Mouse (Mus musculus): ENCODE measurements at regions not wholly inside any gene's neighbourhood (a gene's known extent, or its start where the extent isn't known, plus 50 kb on each side); places are given as distances from the start of the nearest gene placed in this dataset.

GRCm38 (mm10) chr10:44904520-44904919 lies 162.5 kb upstream of the Prep start:
- no peak overlapping the region for H3K4me3 ChIP-seq (ENCODE audit: low read depth, low read length)
- H3K36me3 ChIP-seq (ENCODE audit: control insufficient read depth, insufficient read depth, low read length), result no peaks in the 10 kb centered on the region
- ATAC-seq (replicated peaks; ENCODE audit: low FRiP score), result no peak
- no peaks in the 10 kb centered on the region for H3K9me3 ChIP-seq (ENCODE audit: control insufficient read depth, low read length)
- WGBS, result 98% methylated on average over 4 of the region's 4 CpGs
- H3K9ac ChIP-seq (ENCODE audit: low read length), result no peak overlapping the region
- no peak overlapping the region for H3K4me2 ChIP-seq (ENCODE audit: low read depth, low read length, severe bottlenecking)
- H3K4me1 ChIP-seq (replicated peaks; ENCODE audit: control insufficient read depth, insufficient read depth, low read length), result no peaks in the 10 kb centered on the region
- no peaks in the 10 kb centered on the region for H3K27me3 ChIP-seq (ENCODE audit: control insufficient read depth, insufficient read depth, low read length)
- DNase-seq (ENCODE audit: low spot score), result no peak
- H3K27ac ChIP-seq (ENCODE audit: low read depth, low read length), result no peak overlapping the region

DNA sequence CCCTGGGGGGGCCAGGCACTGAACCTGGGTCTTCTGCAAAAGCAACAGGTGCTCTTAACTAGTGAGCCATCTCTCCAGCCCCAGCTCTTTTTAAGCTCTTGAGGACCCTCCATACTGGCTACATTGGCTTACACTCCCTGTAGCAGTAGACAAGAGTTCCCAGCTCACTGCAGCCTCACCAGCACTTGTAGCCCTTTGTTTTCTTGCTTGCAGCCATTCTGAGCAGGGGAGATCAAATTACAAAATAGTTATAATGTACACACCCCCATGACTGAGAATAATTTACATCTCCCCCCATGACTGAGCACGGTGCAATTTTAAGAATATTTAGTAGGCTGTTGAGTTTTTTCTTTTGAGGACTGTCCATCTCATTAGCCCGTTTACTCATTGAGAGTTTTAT lies 165.8 kb upstream of the Prep start:
- Histone ChIP-seq H3K4me1 (replicated peaks; ENCODE audit: control insufficient read depth, insufficient read depth, low read length) (no peaks in the 10 kb centered on the region), H3K9ac (ENCODE audit: low read length) (no peak overlapping the region), H3K4me2 (ENCODE audit: low read depth, low read length, severe bottlenecking) (no peak overlapping the region), H3K27ac (ENCODE audit: low read depth, low read length) (no peak overlapping the region), H3K36me3 (ENCODE audit: control insufficient read depth, insufficient read depth, low read length) (no peaks in the 10 kb centered on the region), H3K27me3 (ENCODE audit: control insufficient read depth, insufficient read depth, low read length) (no peaks in the 10 kb centered on the region), H3K4me3 (ENCODE audit: low read depth, low read length) (no peak overlapping the region), H3K9me3 (ENCODE audit: control insufficient read depth, low read length) (no peaks in the 10 kb centered on the region)
- 86% methylated on average over 2 of the region's 2 CpGs for WGBS
- ATAC-seq (replicated peaks; ENCODE audit: low FRiP score) (no peak), DNase-seq (ENCODE audit: low spot score) (no peak)

DNA sequence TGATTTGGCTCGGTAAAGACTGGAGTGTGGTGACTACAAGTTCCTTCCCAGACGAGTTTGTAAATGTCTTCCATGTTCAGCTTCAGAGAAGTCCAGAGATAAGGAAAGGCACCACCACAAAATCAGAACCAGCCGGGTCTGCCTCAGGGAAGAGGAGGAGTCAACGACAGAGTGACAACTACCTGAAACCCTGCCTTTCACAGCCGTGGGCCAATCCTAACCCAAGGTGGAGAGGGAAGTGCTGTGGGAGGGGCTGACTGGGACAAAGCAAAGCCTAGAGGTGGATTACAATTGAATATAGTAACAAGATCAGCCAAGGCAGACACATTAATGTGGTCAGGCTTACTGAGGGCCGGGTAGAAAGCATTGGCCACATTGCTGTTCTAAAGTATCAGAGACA lies 174.9 kb upstream of the Prep start:
- no peak overlapping the region for H3K9ac ChIP-seq (ENCODE audit: low read length)
- no peak overlapping the region for H3K4me2 ChIP-seq (ENCODE audit: low read depth, low read length, severe bottlenecking)
- no peaks in the 10 kb centered on the region; the same call in 1 of the 2 replicates for H3K27me3 ChIP-seq (ENCODE audit: control insufficient read depth, insufficient read depth, low read length)
- 52% methylated on average over 6 of the region's 6 CpGs for WGBS
- no peak overlapping the region for H3K27ac ChIP-seq (ENCODE audit: low read depth, low read length)
- DNase-seq (ENCODE audit: low spot score), result no peak
- no peak for ATAC-seq (replicated peaks; ENCODE audit: low FRiP score)
- H3K4me3 ChIP-seq (ENCODE audit: low read depth, low read length), result no peak overlapping the region
- H3K9me3 ChIP-seq (ENCODE audit: control insufficient read depth, low read length), result no peaks in the 10 kb centered on the region
- no peaks in the 10 kb centered on the region for H3K36me3 ChIP-seq (ENCODE audit: control insufficient read depth, insufficient read depth, low read length)
- 0 out of 2 replicates have a peak, but pooled peaks cover 2% of the 10 kb centered on the region for H3K4me1 ChIP-seq (replicated peaks; ENCODE audit: control insufficient read depth, insufficient read depth, low read length)

DNA sequence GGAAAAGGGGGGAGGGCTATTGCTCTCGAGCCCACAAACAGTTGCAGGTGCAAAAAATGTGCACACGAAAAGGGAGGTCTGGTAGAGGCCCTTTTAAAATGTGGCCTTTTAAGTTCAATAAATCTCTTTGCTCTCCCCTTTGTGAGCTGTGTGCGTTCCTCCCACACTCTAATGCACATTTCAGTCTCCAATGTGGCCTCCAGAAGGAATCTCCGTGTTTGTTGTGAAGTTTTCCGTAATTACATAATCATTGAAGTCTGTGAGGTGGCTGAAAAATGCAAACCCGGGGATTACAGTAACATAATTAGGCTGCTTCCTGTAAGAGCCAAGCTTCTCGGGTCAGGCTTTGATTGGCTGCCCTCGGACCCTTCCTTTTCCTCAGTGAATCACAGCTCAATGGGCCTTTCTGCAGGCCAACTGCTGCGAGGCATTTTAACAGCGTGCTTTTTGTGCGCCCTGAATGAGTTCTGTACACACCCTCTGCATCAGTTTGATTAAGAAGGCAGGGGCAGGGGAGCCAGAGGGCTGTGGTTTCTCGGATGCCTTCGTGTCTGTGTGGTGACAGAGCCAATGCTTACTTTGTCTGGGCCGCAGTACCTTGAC lies 179.8 kb upstream of the Prep start:
- ATAC-seq (replicated peaks; ENCODE audit: low FRiP score), result peak; percentile 95
- H3K27ac ChIP-seq (ENCODE audit: low read depth, low read length), result no peak overlapping the region
- no peaks in the 10 kb centered on the region for H3K36me3 ChIP-seq (ENCODE audit: control insufficient read depth, insufficient read depth, low read length)
- H3K9me3 ChIP-seq (ENCODE audit: control insufficient read depth, low read length), result no peaks in the 10 kb centered on the region
- no peak overlapping the region for H3K4me3 ChIP-seq (ENCODE audit: low read depth, low read length)
- WGBS, result 10% methylated on average over 14 of the region's 14 CpGs
- H3K4me1 ChIP-seq (replicated peaks; ENCODE audit: control insufficient read depth, insufficient read depth, low read length), result 0 out of 2 replicates have a peak, but pooled peaks cover 2% of the 10 kb centered on the region
- peaks cover 6% of the 10 kb centered on the region; the same call in 1 of the 2 replicates for H3K27me3 ChIP-seq (ENCODE audit: control insufficient read depth, insufficient read depth, low read length)
- H3K9ac ChIP-seq (ENCODE audit: low read length), result no peak overlapping the region
- DNase-seq (ENCODE audit: low spot score), result peak; percentile 77
- H3K4me2 ChIP-seq (ENCODE audit: low read depth, low read length, severe bottlenecking), result 0 out of 2 replicates have a peak overlapping the region, but pooled peaks have one; percentile 13

DNA sequence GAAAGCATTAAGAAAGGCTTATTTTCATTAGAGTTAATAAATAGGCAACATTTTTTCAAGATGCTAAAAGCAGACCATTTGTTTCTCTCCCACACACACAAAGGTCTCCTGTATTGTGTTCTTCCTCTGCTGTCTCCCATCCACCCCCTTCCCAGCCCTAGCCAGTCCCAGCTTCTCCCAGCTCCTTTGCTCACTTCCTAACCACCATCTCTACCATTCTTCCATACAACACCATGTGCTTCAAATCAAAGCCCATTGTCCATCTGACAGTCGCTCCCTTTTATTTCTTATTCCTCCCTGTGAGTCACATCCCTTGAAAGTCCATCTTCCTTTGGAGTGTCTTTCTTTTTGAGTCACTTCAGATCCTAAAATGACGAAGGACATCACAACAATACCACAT lies 185.0 kb upstream of the Prep start:
- WGBS, result 82% methylated on average over 2 of the region's 2 CpGs

GRCm38 (mm10) chr10:44877076-44877663 lies 189.8 kb upstream of the Prep start:
- H3K27ac ChIP-seq (ENCODE audit: low read depth, low read length), result no peak overlapping the region
- DNase-seq (ENCODE audit: low spot score), result no peak
- H3K9me3 ChIP-seq (ENCODE audit: control insufficient read depth, low read length), result no peaks in the 10 kb centered on the region
- H3K9ac ChIP-seq (ENCODE audit: low read length), result no peak overlapping the region
- H3K4me3 ChIP-seq (ENCODE audit: low read depth, low read length), result no peak overlapping the region
- H3K4me1 ChIP-seq (replicated peaks; ENCODE audit: control insufficient read depth, insufficient read depth, low read length), result no peaks in the 10 kb centered on the region
- WGBS, result 93% methylated on average over 9 of the region's 9 CpGs
- no peak for ATAC-seq (replicated peaks; ENCODE audit: low FRiP score)
- no peak overlapping the region for H3K4me2 ChIP-seq (ENCODE audit: low read depth, low read length, severe bottlenecking)
- H3K36me3 ChIP-seq (ENCODE audit: control insufficient read depth, insufficient read depth, low read length), result no peaks in the 10 kb centered on the region
- H3K27me3 ChIP-seq (ENCODE audit: control insufficient read depth, insufficient read depth, low read length), result no peaks in the 10 kb centered on the region

More for the DNA sequence above, 185.0 kb upstream of the Prep start:
- H3K36me3 ChIP-seq (ENCODE audit: control insufficient read depth, insufficient read depth, low read length), result no peaks in the 10 kb centered on the region
- no peaks in the 10 kb centered on the region for H3K9me3 ChIP-seq (ENCODE audit: control insufficient read depth, low read length)
- no peak for DNase-seq (ENCODE audit: low spot score)
- H3K9ac ChIP-seq (ENCODE audit: low read length), result no peak overlapping the region
- H3K27ac ChIP-seq (ENCODE audit: low read depth, low read length), result no peak overlapping the region
- no peaks in the 10 kb centered on the region for H3K4me1 ChIP-seq (replicated peaks; ENCODE audit: control insufficient read depth, insufficient read depth, low read length)
- no peak overlapping the region for H3K4me2 ChIP-seq (ENCODE audit: low read depth, low read length, severe bottlenecking)
- peaks cover 6% of the 10 kb centered on the region; the same call in 1 of the 2 replicates for H3K27me3 ChIP-seq (ENCODE audit: control insufficient read depth, insufficient read depth, low read length)
- no peak for ATAC-seq (replicated peaks; ENCODE audit: low FRiP score)
- H3K4me3 ChIP-seq (ENCODE audit: low read depth, low read length), result no peak overlapping the region

GRCm38 (mm10) chr10:44873642-44874285 lies 193.2 kb upstream of the Prep start:
- no peak for DNase-seq (ENCODE audit: low spot score)
- no peak for ATAC-seq (replicated peaks; ENCODE audit: low FRiP score)
- 63% methylated on average over 5 of the region's 5 CpGs for WGBS

GRCm38 (mm10) chr10:44864191-44864747 lies 202.7 kb upstream of the Prep start:
- no peaks in the 10 kb centered on the region for H3K27me3 ChIP-seq (ENCODE audit: control insufficient read depth, insufficient read depth, low read length)
- no peaks in the 10 kb centered on the region for H3K4me1 ChIP-seq (replicated peaks; ENCODE audit: control insufficient read depth, insufficient read depth, low read length)
- 89% methylated on average over 1 of the region's 1 CpGs for WGBS
- no peak overlapping the region for H3K4me2 ChIP-seq (ENCODE audit: low read depth, low read length, severe bottlenecking)
- no peaks in the 10 kb centered on the region for H3K9me3 ChIP-seq (ENCODE audit: control insufficient read depth, low read length)
- ATAC-seq (replicated peaks; ENCODE audit: low FRiP score) (no peak), DNase-seq (ENCODE audit: low spot score) (no peak)
- no peaks in the 10 kb centered on the region for H3K36me3 ChIP-seq (ENCODE audit: control insufficient read depth, insufficient read depth, low read length)
- no peak overlapping the region for H3K4me3 ChIP-seq (ENCODE audit: low read depth, low read length)
- H3K9ac ChIP-seq (ENCODE audit: low read length), result no peak overlapping the region
- no peak overlapping the region for H3K27ac ChIP-seq (ENCODE audit: low read depth, low read length)

More at GRCm38 (mm10) chr10:44873642-44874285, 193.2 kb upstream of the Prep start:
- Histone ChIP-seq H3K4me1 (replicated peaks; ENCODE audit: control insufficient read depth, insufficient read depth, low read length) (no peaks in the 10 kb centered on the region), H3K27me3 (ENCODE audit: control insufficient read depth, insufficient read depth, low read length) (no peaks in the 10 kb centered on the region), H3K9ac (ENCODE audit: low read length) (no peak overlapping the region), H3K9me3 (ENCODE audit: control insufficient read depth, low read length) (no peaks in the 10 kb centered on the region), H3K4me2 (ENCODE audit: low read depth, low read length, severe bottlenecking) (no peak overlapping the region), H3K36me3 (ENCODE audit: control insufficient read depth, insufficient read depth, low read length) (no peaks in the 10 kb centered on the region), H3K27ac (ENCODE audit: low read depth, low read length) (no peak overlapping the region), H3K4me3 (ENCODE audit: low read depth, low read length) (no peak overlapping the region)

Measured in forebrain, embryonic 11.5 days (tissue).